Mouse (Mus musculus) limb, embryonic 11.5 days (tissue): ENCODE measurements at regions not wholly inside any gene's neighbourhood (a gene's known extent, or its start where the extent isn't known, plus 50 kb on each side); places are given as distances from the start of the nearest gene placed in this dataset.

Experiments used
- ATAC-seq: fragments of 200-750 bp; cut with Nextera tagmentation; 2 replicates; pipeline ENCODE4 v1.8.0; 2017; ENCODE audit warnings: low read depth; ENCODE audit not compliant: insufficient number of reproducible peaks, low FRiP score, low TSS enrichment
- DNase-seq: peaks from one replicate; pipeline ENCODE4 v3.0.0-alpha.2; 2015; ENCODE audit warnings: low spot score
- H3K27ac ChIP-seq: fragments of 300-500 bp; sonication (generic); replicated peaks from 2 replicates; pipeline ENCODE4 v1.5.1; 2014; ENCODE audit warnings: low read depth, mild to moderate bottlenecking, low read length
- H3K27me3 ChIP-seq: fragments of 300-500 bp; sonication (generic); 2 replicates; pipeline ENCODE4 v1.6.1; 2014; ENCODE audit warnings: mild to moderate bottlenecking, low read length, mixed read lengths; ENCODE audit not compliant: control insufficient read depth, insufficient read depth
- H3K36me3 ChIP-seq: fragments of 300-500 bp; sonication (generic); 2 replicates; pipeline ENCODE4 v1.6.1; 2014; ENCODE audit warnings: mild to moderate bottlenecking, low read length, moderate library complexity, mixed read lengths; ENCODE audit not compliant: control insufficient read depth, insufficient read depth
- H3K4me1 ChIP-seq: fragments of 300-500 bp; sonication (generic); 2 replicates; pipeline ENCODE4 v1.6.1; 2014; ENCODE audit warnings: low read length, mixed read lengths; ENCODE audit not compliant: control insufficient read depth, insufficient read depth
- H3K4me2 ChIP-seq: fragments of 300-500 bp; sonication (generic); 2 replicates; pipeline ENCODE4 v1.6.1; 2014; ENCODE audit warnings: low read depth, mild to moderate bottlenecking, moderate library complexity; ENCODE audit not compliant: severe bottlenecking
- H3K4me3 ChIP-seq: fragments of 300-500 bp; sonication (generic); 2 replicates; pipeline ENCODE4 v1.5.1; 2014; ENCODE audit warnings: low read depth, low read length
- H3K9ac ChIP-seq: fragments of 300-500 bp; sonication (generic); 2 replicates; pipeline ENCODE4 v1.6.1; 2014; ENCODE audit warnings: mild to moderate bottlenecking, low read length
- H3K9me3 ChIP-seq: fragments of 300-500 bp; sonication (generic); 2 replicates; pipeline ENCODE4 v1.6.1; 2016; ENCODE audit warnings: low read length; ENCODE audit not compliant: control insufficient read depth
- WGBS: fragments of 180-500 bp; shearing (Covaris S2); extraction: QIAGEN DNeasy Blood & Tissue Kit; methylation state at CpG from one replicate; pipeline ENCODE4 v1.1.7; 2014; 5-methylcytosine and 5-hydroxymethylcytosine counted together

DNA sequence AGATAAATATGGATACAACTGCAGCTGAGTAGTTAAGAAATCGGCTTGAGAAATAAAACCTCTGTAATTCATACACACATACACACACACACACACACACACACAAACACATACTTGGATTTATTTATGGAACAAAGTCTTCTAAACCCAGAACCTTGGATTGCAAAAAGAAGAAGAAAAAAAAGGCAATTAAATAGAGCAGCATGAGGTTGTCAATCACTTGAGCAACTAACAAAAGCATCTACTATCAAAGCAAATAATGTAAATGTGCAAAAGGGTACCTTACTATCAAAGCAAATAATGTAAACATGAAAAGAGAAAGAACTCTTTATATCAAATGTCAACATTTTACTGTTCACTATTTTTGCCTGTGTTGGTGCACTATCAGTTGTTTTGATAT is 826.1 kb upstream of the Nr2f1 start:
- no peak for ATAC-seq
- WGBS: 83% methylated on average over 1 of the region's 1 CpGs
- H3K4me2 ChIP-seq: no peak overlapping the region
- H3K27ac ChIP-seq: no peak overlapping the region
- 0 out of 2 replicates have a peak, but pooled peaks cover 3% of the 10 kb centered on the region for H3K4me1 ChIP-seq
- DNase-seq: no peak
- H3K9me3 ChIP-seq: no peaks in the 10 kb centered on the region
- H3K9ac ChIP-seq: no peak overlapping the region
- no peak overlapping the region for H3K4me3 ChIP-seq
- H3K36me3 ChIP-seq: no peaks in the 10 kb centered on the region
- no peaks in the 10 kb centered on the region for H3K27me3 ChIP-seq

DNA sequence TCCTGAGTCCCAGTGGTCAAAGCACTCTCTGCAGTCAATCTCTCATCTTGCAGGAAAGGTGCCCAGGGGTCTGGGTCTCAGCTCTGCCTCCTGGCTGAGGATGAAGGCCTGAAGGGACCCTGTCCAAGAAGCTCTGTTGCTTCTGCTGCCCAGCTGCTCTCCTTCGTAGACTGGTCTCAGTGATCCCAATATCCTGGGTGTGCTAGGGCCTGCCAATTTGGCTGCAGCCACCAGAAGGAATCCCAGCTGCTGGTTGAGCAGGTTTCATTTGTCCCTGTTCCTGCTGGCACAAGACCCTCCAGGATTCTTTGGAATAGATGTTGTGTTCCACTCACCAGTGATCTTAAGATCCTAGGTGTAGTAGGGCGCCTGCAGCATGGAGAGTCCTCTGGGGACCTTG is 818.5 kb upstream of the Nr2f1 start:
- H3K9ac ChIP-seq: no peak overlapping the region

DNA sequence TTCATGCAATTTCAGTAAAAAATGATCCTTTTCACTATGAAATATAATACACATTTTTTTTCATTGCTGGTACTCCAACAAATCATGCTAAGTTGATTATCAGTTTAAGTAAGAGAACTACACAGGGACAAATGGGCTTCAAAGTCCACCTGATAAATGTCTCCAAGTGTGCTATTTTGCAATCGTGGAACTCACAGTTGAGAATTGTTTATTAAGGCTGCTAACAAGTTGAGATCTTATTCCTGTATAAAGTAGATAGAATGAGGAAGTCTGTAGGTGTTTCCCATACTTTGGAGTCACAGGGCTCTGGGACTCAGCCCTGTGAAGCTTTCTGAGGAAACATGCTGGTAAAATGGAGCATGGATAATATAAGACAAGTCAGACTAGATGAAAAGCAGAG is 803.8 kb upstream of the Nr2f1 start:
- H3K4me1 ChIP-seq: no peaks in the 10 kb centered on the region
- no peak for DNase-seq
- ATAC-seq: no peak
- H3K27me3 ChIP-seq: no peaks in the 10 kb centered on the region
- no peaks in the 10 kb centered on the region for H3K9me3 ChIP-seq
- no peak overlapping the region for H3K27ac ChIP-seq
- H3K9ac ChIP-seq: no peak overlapping the region
- no peaks in the 10 kb centered on the region for H3K36me3 ChIP-seq
- no peak overlapping the region for H3K4me3 ChIP-seq
- no peak overlapping the region for H3K4me2 ChIP-seq
- 85% methylated on average over 1 of the region's 1 CpGs for WGBS

More for the DNA sequence above, 818.5 kb upstream of the Nr2f1 start:
- Histone ChIP-seq H3K27ac (no peak overlapping the region), H3K4me2 (no peak overlapping the region), H3K4me1 (no peaks in the 10 kb centered on the region), H3K36me3 (no peaks in the 10 kb centered on the region), H3K27me3 (no peaks in the 10 kb centered on the region), H3K9me3 (no peaks in the 10 kb centered on the region), H3K4me3 (no peak overlapping the region)
- DNase-seq (no peak), ATAC-seq (no peak)
- 90% methylated on average over 2 of the region's 2 CpGs for whole genome bisulfite sequencing

DNA sequence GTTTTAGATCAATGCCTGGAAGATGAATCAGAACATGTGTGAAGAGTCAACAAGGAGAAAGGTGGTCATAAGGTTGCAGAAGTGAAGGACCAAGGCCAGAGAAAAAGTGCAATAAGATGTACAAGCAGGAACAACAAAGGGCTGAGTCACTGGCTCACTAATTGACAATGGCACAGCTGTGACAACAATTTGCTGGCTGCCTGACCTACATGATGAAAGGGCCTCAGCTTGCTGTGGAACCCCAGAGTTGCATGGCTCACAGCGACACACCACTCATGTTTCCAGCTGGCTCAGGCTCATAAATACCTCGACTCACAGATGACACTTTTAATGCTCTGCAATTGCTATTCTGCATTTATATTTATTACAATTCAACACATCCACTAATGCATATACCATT is 799.3 kb upstream of the Nr2f1 start:
- H3K4me3 ChIP-seq: no peak overlapping the region
- WGBS: 56% methylated on average over 2 of the region's 2 CpGs
- H3K27me3 ChIP-seq: no peaks in the 10 kb centered on the region
- DNase-seq (peak; percentile 23), ATAC-seq (no peak)
- no peak overlapping the region for H3K4me2 ChIP-seq
- H3K9me3 ChIP-seq: no peaks in the 10 kb centered on the region
- H3K36me3 ChIP-seq: no peaks in the 10 kb centered on the region
- H3K9ac ChIP-seq: no peak overlapping the region
- H3K4me1 ChIP-seq: no peaks in the 10 kb centered on the region
- H3K27ac ChIP-seq: no peak overlapping the region

DNA sequence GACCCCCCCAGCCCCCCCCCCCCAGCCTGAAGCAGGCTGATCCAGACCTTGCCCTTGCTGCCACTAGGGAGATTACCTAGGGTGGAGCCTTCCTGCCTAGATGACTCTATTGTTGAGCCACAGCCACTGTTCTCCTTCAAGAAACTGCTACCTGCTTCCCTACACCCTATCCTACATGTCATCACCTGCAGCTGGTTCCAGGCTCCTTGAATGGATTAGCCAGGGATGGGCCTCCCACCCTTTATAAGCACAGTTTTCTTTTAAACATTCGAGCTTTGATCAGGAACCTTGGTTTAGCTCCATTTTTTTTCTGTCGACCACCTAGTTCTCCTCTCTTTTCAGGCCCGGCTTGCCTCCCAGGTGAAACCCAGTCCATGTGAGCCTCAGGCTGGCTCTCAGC is 792.8 kb upstream of the Nr2f1 start:
- no peak for ATAC-seq
- no peaks in the 10 kb centered on the region for H3K27me3 ChIP-seq

DNA sequence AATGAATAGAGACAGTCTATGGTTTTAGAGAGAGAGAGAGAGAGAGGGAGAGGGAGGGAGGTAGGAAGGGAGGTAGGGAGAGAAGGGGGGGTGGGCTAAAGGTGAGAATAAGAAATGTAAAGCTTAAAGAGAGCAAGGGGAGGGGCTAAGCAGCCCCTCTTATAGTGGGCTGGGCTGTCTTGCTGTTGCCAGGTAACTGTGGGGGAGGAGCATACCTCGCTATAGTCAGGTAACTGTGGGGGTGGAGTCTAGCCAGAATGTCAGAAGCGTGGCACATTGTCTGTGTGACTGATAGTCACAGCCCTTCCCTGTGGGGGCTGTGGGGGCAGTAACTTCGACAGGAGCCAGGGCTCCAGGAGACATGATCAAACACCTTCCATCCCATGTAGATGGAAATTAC is 786.4 kb upstream of the Nr2f1 start:
- H3K4me2 ChIP-seq: no peak overlapping the region
- H3K4me1 ChIP-seq: no peaks in the 10 kb centered on the region
- ATAC-seq (no peak), DNase-seq (no peak)
- H3K27ac ChIP-seq: no peak overlapping the region
- WGBS: 9% methylated on average over 3 of the region's 3 CpGs
- H3K9me3 ChIP-seq: no peaks in the 10 kb centered on the region
- no peaks in the 10 kb centered on the region for H3K27me3 ChIP-seq
- no peak overlapping the region for H3K9ac ChIP-seq
- no peaks in the 10 kb centered on the region for H3K36me3 ChIP-seq
- H3K4me3 ChIP-seq: no peak overlapping the region

More for the DNA sequence above, 792.8 kb upstream of the Nr2f1 start:
- no peak overlapping the region for H3K4me2 ChIP-seq
- no peak overlapping the region for H3K4me3 ChIP-seq
- no peak overlapping the region for H3K9ac ChIP-seq
- H3K4me1 ChIP-seq: no peaks in the 10 kb centered on the region
- H3K27ac ChIP-seq: no peak overlapping the region
- WGBS: 91% methylated on average over 3 of the region's 3 CpGs
- no peaks in the 10 kb centered on the region for H3K9me3 ChIP-seq
- H3K36me3 ChIP-seq: no peaks in the 10 kb centered on the region
- no peak for DNase-seq

DNA sequence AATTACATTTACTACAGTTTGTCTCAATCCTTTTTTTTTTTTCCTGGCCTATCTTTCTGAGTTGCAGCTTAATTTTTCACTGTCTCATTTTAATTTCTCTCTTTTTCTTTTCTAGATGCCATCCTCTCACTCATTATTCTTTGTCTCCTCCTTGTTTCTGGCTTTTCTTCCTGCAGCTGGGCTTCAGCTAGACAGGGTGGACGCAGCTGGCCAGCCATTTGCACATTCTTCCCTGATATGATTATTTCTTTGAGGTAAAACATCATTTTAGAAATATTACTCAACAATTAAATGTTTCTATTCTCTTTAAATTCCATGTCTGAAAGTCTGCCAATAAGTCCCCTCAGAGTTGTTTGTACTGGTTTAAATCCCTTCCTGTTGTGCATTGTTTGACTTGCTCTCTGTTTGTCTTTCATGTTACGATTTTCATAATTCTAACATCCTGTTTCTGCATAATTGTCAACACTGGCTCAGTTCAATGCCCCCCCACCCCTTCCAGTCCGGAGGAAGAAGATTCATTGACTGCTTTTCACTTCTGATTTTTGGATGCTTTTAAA is 777.7 kb upstream of the Nr2f1 start:
- DNase-seq (no peak), ATAC-seq (no peak)
- Histone ChIP-seq H3K4me1 (no peaks in the 10 kb centered on the region), H3K27me3 (no peaks in the 10 kb centered on the region), H3K36me3 (no peaks in the 10 kb centered on the region), H3K27ac (no peak overlapping the region), H3K4me2 (no peak overlapping the region), H3K9ac (no peak overlapping the region), H3K4me3 (no peak overlapping the region), H3K9me3 (no peaks in the 10 kb centered on the region)
- 81% methylated on average over 3 of the region's 3 CpGs for WGBS

DNA sequence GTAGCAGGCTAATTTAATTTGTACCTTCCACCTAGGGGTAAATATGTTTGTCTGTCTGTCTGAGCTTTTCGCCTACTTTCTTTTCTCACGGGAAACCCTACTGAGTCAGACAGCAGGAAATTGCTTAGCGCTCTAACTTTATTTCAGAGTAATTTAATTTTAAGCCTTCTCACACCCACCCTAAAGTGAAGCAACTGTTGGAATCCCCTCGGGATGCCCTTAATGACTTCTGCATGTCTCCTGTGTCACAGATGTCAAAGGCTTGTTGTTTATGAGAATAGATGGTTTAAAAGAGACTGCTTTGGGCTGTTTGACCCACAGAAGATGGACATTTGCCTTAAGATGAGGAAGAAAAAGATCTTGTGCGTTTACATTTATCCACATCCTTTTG is 738.8 kb upstream of the Nr2f1 start:
- H3K27me3 ChIP-seq: no peaks in the 10 kb centered on the region
- no peaks in the 10 kb centered on the region for H3K36me3 ChIP-seq
- H3K9me3 ChIP-seq: no peaks in the 10 kb centered on the region
- no peak overlapping the region for H3K4me2 ChIP-seq
- no peak overlapping the region for H3K9ac ChIP-seq
- no peak for ATAC-seq
- H3K4me1 ChIP-seq: no peaks in the 10 kb centered on the region
- H3K4me3 ChIP-seq: no peak overlapping the region
- no peak for DNase-seq
- WGBS: 26% methylated on average over 5 of the region's 5 CpGs
- no peak overlapping the region for H3K27ac ChIP-seq
